Mouse (Mus musculus) fat pad, adult 2 months (tissue): ENCODE measurements around the gene Arl15.
"Not testable (repeated sequence)": the region's sequence is repeated elsewhere in the genome, so short reads cannot be mapped to it uniquely, and the experiment has no call there.

ENCODE experiments used
- DNase-seq: peaks from one replicate; pipeline ENCODE4 v3.0.0-alpha.2; 2011; ENCODE audit warnings: low read depth, low spot score; ENCODE audit errors: extremely low read depth

The Arl15 gene

GRCm38 (mm10) chr13:113794039-113794704 is at the start of gene Arl15:
Arl15 (plus strand) TSS chr13:113794505.
- DNase-seq = no peak

- DNase-seq = no peak
Measured at GRCm38 (mm10) chr13:113745301-113745700, 49.0 kb upstream of the Arl15 start.

GRCm38 (mm10) chr13:113750766-113751165 is 43.5 kb upstream of the Arl15 start:
- no peak for DNase-seq

GRCm38 (mm10) chr13:113754731-113755689 is 39.3 kb upstream of the Arl15 start:
- no peak for DNase-seq

- no peak for DNase-seq
Measured at GRCm38 (mm10) chr13:113755779-113756178, 38.5 kb upstream of the Arl15 start.

GRCm38 (mm10) chr13:113761717-113762116 is 32.6 kb upstream of the Arl15 start:
- DNase-seq = no peak

GRCm38 (mm10) chr13:113762766-113763516 is 31.4 kb upstream of the Arl15 start:
- no peak for DNase-seq

- DNase-seq = no peak
Measured at GRCm38 (mm10) chr13:113765411-113765810, 28.9 kb upstream of the Arl15 start.

- DNase-seq = no peak
Measured at GRCm38 (mm10) chr13:113769829-113770228, 24.5 kb upstream of the Arl15 start.

GRCm38 (mm10) chr13:113770340-113770739 is 24.0 kb upstream of the Arl15 start:
- no peak for DNase-seq

GRCm38 (mm10) chr13:113771340-113771739 is 23.0 kb upstream of the Arl15 start:
- no peak for DNase-seq

- no peak for DNase-seq
Measured at GRCm38 (mm10) chr13:113774799-113775198, 19.5 kb upstream of the Arl15 start.

GRCm38 (mm10) chr13:113775244-113776140 is 18.8 kb upstream of the Arl15 start:
- DNase-seq = no peak

- DNase-seq = no peak
Measured at GRCm38 (mm10) chr13:113785803-113786202, 8.5 kb upstream of the Arl15 start.

- no peak for DNase-seq
Measured at GRCm38 (mm10) chr13:113787136-113787535, 7.2 kb upstream of the Arl15 start.

GRCm38 (mm10) chr13:113790016-113790415 is 4.3 kb upstream of the Arl15 start:
- DNase-seq = not testable (repeated sequence)

- DNase-seq = no peak
Measured at GRCm38 (mm10) chr13:113793637-113794036, 668 bp upstream of the Arl15 start.

- no peak for DNase-seq
Measured at GRCm38 (mm10) chr13:113794705-113795655, 675 bp downstream of the Arl15 start.

- DNase-seq = no peak
Measured at GRCm38 (mm10) chr13:113797378-113797777, 3.1 kb downstream of the Arl15 start.
